Mouse (Mus musculus) CD4-positive, CD25-positive, alpha-beta regulatory T cell (primary cell): ENCODE results near the gene Abcd1. TPM values are rescaled to one million over a fixed set of nuclear protein-coding genes. Genes with fewer than 3 reads are reported as not detected.

ENCODE experiments used
- polyA plus RNA-seq: library from polyadenylated mRNA; unstranded; fragments of 100-300 nt; shearing (Covaris generic); gene quantifications from one replicate; pipeline ENCODE4 v1.2.1, GENCODE M21; 2017

Abcd1 gene
- 36.9 TPM for polyA plus RNA-seq

DNA sequence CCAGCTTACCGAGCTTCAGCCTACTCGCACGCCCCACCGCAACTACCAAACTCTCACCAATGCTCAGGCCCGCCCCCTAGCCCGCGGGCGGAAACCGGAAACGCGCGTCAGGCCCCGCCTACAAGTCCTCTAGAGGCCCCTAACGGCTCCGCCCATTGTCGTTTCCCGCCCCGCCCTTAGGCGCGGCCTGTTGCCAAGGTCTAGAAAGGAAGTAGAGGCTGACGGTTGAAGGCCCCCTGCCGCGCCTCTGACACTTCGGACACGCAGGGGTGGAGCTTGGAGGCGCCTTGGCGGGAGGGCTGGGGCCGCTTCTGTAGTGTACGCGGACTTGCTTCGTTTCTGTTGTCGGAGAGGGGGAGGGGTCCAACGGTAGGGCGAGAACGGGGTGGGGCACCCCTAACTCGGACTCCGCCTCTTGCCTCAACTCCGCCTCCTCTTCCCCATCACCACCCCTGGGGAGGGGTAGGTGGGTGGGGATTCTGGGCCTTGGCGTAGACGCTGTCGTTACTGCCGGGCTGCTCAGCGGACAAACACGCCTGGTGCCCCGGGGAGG is at the start of gene Abcd1, which contains the start of gene Bcap31:
Abcd1 (plus strand) TSS at position 489 of the 553 bp plus-strand sequence.
Bcap31 (minus strand) TSS at position 67 of the 553 bp plus-strand sequence.

DNA sequence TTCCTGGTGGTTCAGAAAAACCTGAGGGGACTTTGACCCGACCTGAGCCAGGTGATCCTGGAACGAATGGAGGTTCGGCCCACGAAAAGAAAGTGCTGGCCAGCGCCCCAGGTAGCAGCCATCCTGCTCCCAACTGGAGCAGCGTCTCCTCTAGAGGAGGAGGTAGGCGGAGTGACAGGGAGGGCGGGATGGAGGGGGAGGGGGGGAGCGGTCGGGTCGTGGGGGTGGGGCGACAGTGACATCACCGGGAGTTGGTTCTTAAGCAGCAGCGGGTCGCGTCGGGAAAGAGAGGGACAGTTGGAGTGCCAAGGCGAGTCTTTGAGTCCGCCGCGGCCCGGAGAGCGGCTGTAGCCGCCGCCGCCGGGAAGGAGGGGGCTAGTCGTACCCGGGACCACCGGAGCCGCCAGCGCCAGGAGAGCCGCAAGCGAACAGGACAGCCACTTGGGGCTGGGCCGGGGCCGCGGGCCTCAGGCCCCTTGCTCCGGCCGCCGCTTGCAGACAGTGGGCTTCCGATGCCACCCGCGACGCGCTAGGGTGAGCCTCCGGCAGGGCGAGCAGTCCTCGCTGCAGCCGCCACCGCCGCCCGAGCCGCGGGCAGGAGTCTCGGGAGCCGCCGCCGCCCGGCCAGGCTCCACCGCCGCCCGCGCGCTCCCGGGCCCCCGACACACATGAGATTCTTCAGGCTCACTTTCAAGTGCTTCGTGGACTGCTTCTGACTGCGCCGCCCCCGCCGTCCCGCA is 43.3 kb upstream of the Abcd1 start, which contains the start of gene Slc6a8:
Slc6a8 (plus strand) TSS at position 272 of the 740 bp plus-strand sequence.

DNA sequence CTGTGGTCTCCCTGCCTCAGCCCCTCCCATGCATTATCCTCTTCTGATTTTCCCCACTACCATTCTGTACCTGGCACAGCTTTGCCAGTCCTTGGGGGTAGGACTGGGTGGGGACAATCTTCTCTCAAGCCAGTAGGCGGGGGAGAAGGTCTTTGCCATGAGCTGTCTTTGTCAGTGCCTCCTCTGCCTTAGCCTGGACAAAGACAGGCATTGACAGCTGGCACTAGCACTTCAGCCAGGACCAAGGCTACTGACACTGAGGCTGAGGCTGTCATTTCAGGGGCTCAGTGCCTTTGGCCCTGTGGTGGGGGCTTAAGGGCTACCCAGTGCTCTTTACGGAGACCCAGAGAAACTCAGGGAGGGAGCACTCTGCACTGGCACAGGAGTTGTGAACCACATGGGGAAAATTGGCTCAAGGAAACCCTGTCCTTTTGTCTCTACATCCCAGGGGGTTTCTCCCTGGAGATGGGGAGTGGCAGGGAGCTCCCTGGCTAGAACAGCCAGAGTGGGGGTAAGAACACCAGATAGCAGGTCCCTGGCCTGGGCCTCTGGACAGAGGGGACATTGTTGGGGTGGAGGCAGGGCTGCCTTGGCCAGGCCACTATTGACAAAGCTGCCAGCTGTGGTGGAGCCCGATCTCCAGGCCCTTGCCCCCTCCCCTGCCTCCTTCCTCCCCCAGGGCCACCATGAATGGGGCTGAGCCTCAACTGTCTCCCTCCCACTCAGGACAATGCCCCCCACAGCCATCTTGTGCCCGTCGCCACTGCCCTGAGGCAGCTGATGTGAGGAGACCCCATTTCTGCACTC is 40.1 kb downstream of the Abcd1 start, which contains the start of gene Plxnb3:
Plxnb3 (plus strand) TSS at position 757 of the 807 bp plus-strand sequence.

DNA sequence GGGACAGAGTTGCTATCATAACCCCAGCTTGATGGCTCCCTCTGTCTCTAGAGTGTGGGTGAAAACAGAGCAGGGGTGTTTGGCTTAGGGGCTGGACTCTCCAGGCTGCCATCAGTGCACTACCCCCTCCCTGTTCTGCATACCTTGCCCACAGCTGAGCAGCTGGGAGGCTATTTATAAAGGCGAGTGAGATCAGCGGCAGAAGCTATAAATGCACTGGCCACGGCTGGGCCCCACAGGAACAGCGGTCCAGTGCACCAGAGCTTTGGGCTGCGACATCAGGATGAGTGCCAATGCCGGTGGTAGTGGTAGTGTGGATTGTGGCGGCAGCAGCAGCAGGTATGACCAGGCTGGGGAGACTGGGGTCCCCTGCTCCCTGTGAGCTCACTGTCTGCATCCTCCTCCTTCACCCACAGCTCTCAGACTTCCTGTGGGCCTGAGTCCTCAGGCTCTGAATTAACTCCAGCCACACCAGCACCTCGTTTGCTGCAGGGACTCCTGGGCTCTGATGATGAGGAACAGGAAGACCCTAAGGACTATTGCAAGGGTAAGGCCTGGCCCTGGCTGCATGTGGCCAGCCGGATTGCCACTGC is 57.9 kb downstream of the Abcd1 start, which contains the start of gene Srpk3:
Srpk3 (plus strand) TSS at position 238 of the 593 bp plus-strand sequence.

DNA sequence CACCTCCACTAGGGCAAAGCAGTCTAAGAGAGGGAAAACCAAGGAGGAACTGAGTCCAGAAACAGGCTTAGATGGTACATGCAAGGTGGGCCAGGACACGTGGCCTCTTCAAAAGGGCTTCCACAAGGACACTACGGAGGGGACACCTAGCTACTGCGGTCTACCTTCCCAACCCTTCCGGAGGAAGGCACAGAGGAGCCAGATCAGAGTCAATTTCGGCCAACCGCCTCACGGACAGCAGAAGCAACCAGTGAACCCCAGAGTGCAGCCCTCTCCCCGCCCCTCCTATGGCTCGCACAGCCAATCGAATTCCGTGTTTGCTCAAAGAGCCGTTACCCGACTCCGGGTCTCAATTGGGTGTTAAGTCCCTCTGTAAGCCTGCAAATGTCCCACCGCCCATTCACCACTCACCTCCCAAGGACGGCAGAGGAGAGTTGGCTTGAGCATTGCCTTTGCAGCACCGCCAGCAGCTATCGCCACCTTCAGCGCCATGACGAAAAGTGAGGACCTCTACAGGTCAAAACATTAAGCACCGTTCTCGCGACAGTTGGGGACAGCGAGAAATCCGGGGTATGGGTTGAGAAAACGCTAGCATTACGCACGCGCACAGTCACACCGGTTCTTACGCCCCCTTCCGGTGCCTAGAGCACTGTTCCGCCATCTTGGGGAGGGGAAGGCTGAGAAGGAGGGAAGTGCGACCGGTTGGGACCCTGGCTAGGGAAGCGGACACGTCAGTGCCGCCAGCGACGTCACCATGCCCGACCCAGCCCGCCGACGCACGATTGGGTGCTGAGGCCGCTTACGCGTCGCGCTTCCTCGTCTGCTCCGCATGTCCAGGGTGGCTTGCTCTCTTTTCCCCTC is 70.2 kb downstream of the Abcd1 start, which contains the start of the genes Idh3g and Ssr4:
Idh3g (minus strand) TSS at position 534 of the 861 bp plus-strand sequence.
Ssr4 (plus strand) TSS at position 665 of the 861 bp plus-strand sequence.

Other genes with a start within 250 kb of the Abcd1 start
- gene Bgn, start 233.0 kb upstream of the Abcd1 start, polyA plus RNA-seq: not detected
- not detected for gene Atp2b3, start 213.5 kb upstream of the Abcd1 start, polyA plus RNA-seq
- gene Dusp9, start 77.2 kb upstream of the Abcd1 start, polyA plus RNA-seq: 0.74 TPM
- gene Pnck, start 56.5 kb upstream of the Abcd1 start, polyA plus RNA-seq: 1.5 TPM
- 0.11 TPM for gene Slc6a8, start 43.4 kb upstream of the Abcd1 start, polyA plus RNA-seq
- 275 TPM for gene Bcap31, start 422 bp upstream of the Abcd1 start, polyA plus RNA-seq
- not detected for gene Plxnb3, start 40.5 kb downstream of the Abcd1 start, polyA plus RNA-seq
- 1.3 TPM for gene Srpk3, start 57.8 kb downstream of the Abcd1 start, polyA plus RNA-seq
- 218 TPM for gene Idh3g, start 70.3 kb downstream of the Abcd1 start, polyA plus RNA-seq
- gene Ssr4, start 70.4 kb downstream of the Abcd1 start, polyA plus RNA-seq: 227 TPM
- gene Pdzd4, start 108.4 kb downstream of the Abcd1 start, polyA plus RNA-seq: 0.44 TPM
- gene Avpr2, start 175.5 kb downstream of the Abcd1 start, polyA plus RNA-seq: 3.4 TPM
- 9.5 TPM for gene L1cam, start 179.5 kb downstream of the Abcd1 start, polyA plus RNA-seq
- gene Arhgap4, start 205.3 kb downstream of the Abcd1 start, polyA plus RNA-seq: 302 TPM
- gene Naa10, start 205.3 kb downstream of the Abcd1 start, polyA plus RNA-seq: 208 TPM
- 3.9 TPM for gene Renbp, start 214.3 kb downstream of the Abcd1 start, polyA plus RNA-seq
- 45.8 TPM for gene Hcfc1, start 249.8 kb downstream of the Abcd1 start, polyA plus RNA-seq